Mouse (Mus musculus): Measurements from ENCODE around the gene Cep128.
A peak's percentile ranks its signal among the peaks of the same experiment; 100 is the strongest.
"Not testable (repeated sequence)": the region's sequence is repeated elsewhere in the genome, so short reads cannot be mapped to it uniquely, and the experiment has no call there.

Gene Cep128

DNA sequence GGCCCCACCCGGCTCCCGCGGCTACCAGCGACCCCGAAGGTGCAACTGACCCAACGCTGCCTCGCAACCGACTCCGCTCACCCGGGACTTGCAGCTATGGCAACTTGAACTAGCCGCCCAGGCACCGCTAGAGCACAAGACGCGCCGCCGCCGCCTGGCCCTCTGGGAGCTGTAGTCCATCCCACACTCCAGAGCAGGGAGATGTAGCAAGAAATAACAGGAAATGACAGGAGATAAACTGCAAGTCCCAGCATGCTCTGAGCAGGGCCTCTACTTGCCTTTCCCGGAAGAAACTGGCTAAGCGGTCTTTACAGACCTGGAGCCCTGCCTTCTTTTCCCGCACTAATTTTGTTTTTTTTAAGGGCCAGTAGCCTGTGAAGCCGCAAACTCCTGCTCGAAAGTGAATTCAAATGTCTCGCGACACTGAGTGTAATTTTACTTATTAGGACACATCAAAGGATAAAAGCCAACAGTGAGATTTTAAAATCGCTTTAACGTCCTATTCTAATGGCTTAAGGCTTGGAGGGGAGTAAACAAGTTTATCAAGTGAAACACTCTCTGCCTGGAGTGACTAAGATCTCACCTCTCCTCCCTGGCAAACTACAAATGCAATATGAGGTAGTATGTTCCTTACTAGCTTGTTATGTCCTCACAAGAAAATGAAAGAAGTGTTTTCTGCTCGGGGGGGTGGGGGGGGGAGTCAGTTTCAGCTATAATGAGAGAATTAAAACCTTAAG lies at the start of gene Cep128, which contains the start of gene Tshr:
Gene Cep128 (minus strand): TSS at position 129 of the 737 bp plus-strand sequence.
Gene Tshr (plus strand): TSS at position 283 of the 737 bp plus-strand sequence.
- peak; percentile 88 for DNase-seq (ENCODE audit: low spot score)

DNA sequence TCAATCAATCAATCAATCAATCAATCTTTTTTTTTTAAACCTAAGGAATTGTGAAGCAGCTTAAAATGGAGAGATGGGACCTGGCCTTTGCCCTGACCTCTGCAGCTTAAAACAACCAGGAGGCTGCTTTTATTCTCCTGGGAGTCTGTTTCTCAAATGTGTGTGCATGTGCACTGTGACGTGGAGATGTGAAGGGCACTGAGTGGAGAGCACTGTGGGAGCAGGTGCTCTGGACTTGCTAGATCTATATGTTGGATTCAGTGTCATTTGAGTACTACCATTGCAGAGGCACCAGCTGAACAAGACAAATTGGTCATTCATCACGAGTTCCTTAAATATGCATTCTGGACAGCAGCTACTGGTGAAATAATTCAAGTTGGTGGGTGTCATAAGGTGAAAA lies 42.9 kb upstream of the Cep128 start:
- no peak for DNase-seq (ENCODE audit: low spot score)

DNA sequence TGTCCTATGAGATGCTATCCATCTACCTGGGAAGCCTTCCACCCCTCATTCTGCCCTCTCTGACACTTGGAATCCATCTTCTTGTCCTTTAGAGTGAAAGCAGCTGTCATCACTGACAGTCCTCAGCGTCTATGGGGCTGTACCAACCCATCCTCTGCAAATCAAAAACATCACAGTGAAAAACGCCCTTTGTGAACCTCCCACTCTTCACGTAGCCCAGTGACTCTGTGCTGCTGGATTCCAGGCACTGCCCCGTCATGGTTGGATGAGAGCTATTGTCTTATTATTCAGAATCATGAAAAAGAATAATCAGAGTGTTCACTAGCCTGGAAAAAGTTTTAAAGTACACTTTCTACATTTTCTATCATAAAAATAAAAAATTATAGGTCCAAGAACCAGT lies 42.3 kb upstream of the Cep128 start:
- DNase-seq (ENCODE audit: low spot score): no peak

- DNase-seq (ENCODE audit: low spot score): no peak
These were observed 39.1 kb upstream of the Cep128 start for GRCm38 (mm10) chr12:91423125-91423820.

GRCm38 (mm10) chr12:91421272-91421671 lies 37.1 kb upstream of the Cep128 start:
- DNase-seq (ENCODE audit: low spot score): no peak

DNA sequence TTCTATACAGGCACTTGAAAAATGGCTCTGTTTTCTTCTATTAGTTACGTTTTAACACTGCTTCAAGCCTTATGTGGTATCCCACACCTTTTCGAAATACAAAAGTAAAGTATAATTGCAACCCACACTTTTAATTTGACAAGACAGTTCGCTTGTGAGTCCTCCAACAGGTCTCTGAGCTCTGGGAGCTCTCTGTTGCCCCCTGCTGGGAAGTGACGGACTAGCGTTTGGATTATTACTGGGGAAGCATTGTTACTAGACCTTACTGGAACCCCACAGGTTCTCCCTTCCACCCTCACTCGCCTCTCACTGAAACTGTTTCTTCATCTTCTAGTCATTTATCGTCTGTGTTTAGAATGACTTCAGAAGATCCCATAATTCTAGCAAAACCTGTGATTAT lies 34.6 kb upstream of the Cep128 start:
- DNase-seq (ENCODE audit: low spot score): peak; percentile 37

- no peak for DNase-seq (ENCODE audit: low spot score)
These were observed 32.6 kb upstream of the Cep128 start for GRCm38 (mm10) chr12:91416828-91417227.

DNA sequence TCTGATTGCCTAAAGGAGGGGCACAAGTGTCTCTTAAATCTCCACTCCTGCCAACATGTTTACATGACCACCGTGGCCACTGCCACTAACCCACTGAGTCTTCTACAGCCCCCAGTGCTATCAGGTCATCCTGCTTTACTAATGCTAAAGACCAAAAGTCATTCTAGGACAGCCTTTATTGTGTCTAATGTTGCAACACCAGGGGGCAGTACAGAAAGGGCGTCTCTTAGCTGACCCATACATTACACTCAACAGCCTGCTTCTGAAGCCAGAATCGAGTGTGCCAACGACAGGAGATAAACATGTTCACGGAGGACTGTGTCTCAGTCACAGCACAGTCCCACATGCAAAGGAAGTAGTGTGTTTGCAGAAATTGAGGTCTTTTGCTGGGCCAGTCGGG lies 30.9 kb upstream of the Cep128 start:
- no peak for DNase-seq (ENCODE audit: low spot score)

- DNase-seq (ENCODE audit: low spot score): no peak
These were observed 28.4 kb upstream of the Cep128 start for GRCm38 (mm10) chr12:91412461-91413182.

DNA sequence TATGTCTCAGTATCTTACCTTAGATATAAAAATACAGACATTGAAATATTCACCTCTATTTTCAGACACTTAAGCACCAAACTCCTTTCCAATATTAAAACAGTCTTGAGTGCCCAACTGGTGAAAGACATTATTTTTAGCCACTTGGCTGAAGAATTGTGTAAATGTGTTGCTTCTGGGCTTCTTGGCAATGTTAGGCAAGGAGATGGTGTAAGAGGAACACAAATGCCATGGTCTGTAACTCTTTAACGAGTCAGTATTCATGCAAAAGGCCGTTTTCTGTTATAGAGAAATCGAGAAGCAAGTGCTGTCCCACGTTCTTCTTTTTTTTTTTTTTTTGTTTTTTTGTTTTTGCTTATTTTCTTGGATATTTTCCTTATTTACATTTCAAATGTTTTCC lies 26.1 kb upstream of the Cep128 start:
- no peak for DNase-seq (ENCODE audit: low spot score)

- no peak for DNase-seq (ENCODE audit: low spot score)
These were observed 16.8 kb upstream of the Cep128 start for GRCm38 (mm10) chr12:91401049-91401352.

GRCm38 (mm10) chr12:91400232-91401048 lies 16.2 kb upstream of the Cep128 start:
- DNase-seq (ENCODE audit: low spot score): peak; percentile 62

- no peak for DNase-seq (ENCODE audit: low spot score)
These were observed 519 bp downstream of the Cep128 start for GRCm38 (mm10) chr12:91383516-91384264.

- no peak for DNase-seq (ENCODE audit: low spot score)
These were observed 15.0 kb downstream of the Cep128 start for GRCm38 (mm10) chr12:91369173-91369572.

DNA sequence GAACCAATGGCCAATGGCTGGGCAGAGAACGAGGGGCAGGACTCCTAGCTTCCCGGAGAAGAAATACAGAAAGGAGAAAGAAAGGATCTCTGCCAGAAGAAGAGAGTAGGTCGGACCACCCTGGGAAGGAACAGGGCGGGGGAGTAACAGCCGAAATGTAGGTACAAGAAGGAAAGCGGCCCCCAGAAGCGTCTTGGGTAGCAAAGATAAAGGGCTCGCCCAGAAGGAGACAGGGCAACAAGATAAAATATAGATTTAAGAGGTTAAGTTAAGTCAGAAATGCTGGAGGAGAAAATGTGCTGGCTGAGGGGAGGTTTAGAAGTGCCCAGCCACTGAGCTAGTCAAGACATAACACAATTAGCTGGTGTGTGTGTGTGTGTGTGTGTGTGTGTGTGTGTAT lies 30.4 kb downstream of the Cep128 start:
- DNase-seq (ENCODE audit: low spot score): no peak

DNA sequence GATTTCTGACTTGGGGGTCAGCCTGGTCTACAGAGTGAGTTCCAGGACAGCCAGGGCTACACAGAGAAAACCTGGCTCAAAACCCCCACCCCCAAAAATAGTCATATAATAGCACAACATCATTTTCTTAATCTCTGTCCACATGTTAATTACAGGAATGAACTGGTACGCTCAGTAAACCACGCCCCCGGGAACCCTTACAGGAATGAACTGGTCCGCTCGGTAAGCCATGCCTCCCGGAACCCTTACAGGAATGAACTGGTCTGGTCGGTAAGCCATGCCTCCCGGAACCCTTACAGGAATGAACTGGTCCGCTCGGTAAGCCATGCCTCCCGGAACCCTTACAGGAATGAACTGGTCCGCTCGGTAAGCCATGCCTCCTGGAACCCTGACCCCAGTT lies 45.6 kb downstream of the Cep128 start:
- DNase-seq (ENCODE audit: low spot score): not testable (repeated sequence)

- DNase-seq (ENCODE audit: low spot score): no peak
These were observed 56.7 kb downstream of the Cep128 start for GRCm38 (mm10) chr12:91327527-91327926.

DNA sequence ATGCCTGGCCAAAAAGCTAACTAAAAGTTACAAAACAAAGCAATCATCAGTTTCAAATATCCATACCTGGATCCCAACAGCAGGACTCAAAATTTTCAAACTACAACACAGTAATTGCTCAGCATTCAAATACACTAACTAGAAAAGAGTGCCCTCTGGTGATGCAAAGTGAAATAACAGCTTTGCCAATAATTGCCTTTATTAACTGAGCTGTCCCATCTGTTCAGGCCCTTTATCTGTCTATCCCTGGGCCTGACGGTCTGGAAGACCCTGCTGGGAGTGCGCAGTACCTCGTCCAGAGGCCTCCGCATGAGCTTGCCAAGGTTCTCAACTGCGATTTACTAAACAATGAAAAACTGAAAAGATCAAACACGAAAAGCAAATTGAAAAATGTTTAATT lies 58.1 kb downstream of the Cep128 start:
- DNase-seq (ENCODE audit: low spot score): peak; percentile 16

- DNase-seq (ENCODE audit: low spot score): no peak
These were observed 69.2 kb downstream of the Cep128 start for GRCm38 (mm10) chr12:91315026-91315425.

DNA sequence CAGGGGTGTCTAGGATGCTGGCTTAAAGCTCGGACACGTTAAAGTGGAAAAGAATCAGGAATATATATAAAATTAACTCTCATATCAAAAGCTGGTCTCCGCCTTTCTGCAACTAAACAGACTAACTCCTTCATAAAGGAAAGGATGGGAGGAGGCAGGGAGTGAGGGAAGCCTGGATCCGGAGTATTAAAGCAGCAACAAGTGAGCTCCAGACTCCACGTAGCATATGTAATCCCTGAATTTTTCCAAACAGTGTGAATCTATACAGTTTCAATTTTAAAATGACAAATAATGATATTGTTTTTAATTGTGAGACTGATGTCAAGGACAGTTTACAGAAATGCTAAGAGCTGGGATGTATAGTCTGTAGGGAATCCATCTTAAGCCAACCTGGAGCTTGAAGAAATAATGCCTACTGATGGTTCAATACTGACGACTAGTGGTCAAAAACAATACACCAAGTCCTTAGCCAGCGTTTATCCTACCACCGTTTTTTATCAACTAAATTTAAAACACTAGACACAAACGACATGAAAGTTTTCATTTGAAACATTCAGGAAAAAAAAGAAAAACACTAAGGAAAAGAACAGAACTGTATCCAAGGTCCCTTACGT lies 70.1 kb downstream of the Cep128 start:
- DNase-seq (ENCODE audit: low spot score): peak; percentile 43

DNA sequence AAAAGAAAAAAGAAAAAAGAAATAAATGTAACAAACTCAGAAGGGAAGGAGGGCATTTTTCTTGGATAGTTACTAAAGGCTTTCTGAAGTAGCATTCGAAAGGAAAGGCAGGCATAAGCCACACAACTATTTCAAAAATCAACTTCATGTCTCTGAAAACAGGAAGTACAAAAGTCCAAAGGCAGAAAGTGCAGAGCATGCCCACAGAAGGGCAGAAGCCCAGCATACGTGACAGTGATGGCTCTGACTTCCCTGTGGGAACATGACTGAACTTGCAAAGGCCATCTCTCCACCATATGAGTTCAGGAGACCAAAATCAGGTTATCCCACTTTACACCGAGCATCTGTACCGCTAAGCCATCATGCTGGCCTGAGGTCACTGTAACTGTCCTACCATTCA lies 71.6 kb downstream of the Cep128 start:
- DNase-seq (ENCODE audit: low spot score): no peak
